Mouse (Mus musculus): ENCODE results near the gene Wwtr1. TPM values are rescaled to one million over a fixed set of nuclear protein-coding genes. Genes with fewer than 3 reads are reported as not detected.
A peak's percentile ranks its signal among the peaks of the same experiment; 100 is the strongest.

Gene Wwtr1
- polyA plus RNA-seq, 1 experiment from 2014 or later, result 15.5 TPM

DNA sequence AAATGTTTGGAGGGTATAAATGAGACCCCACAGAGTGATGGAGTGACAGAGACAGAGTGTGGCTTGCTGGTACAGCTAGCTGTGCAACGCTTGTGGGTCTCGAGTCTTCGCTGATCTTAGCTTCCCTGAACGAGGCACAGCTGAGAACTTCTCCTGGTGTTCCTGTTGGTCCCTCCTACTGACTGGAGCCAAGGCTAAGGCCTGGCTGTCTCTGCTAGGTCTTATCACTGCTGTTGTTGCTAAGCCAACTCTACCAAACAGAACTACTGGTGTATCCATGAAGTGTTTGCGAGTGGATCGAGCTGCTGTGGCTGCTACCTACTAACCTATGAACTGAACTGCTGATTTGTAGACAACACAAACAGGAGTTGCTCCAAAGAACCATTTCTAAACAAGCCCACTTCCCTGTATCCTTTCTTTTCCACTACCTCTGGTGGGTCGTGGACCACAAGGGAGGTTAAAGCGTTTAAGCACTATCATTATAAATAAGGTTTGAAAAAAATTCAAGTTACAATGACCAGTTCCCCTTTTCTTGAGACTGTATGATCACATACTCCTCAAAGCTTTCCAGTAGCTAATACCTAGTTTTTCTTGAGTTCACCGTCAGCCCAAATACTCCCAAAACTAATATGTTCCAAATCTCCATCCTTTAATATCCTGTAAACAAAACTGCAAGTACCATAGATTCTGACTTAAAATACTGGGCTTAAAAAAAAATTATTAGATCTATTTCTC lies 42.6 kb downstream of the Wwtr1 start:
- no peak overlapping the region for H3K9ac ChIP-seq (ENCODE audit: low read length)
- H3K36me3 ChIP-seq (ENCODE audit: control insufficient read depth, insufficient read depth, low read length), result no peaks in the 10 kb centered on the region
- peaks cover 6% of the 10 kb centered on the region; the same call in 1 of the 2 replicates for H3K4me1 ChIP-seq (ENCODE audit: control insufficient read depth, insufficient read depth, low read length)
- H3K27me3 ChIP-seq (ENCODE audit: control insufficient read depth, insufficient read depth, low read length), result no peaks in the 10 kb centered on the region
- WGBS, result 86% methylated on average over 9 of the region's 9 CpGs
- no peak overlapping the region for H3K27ac ChIP-seq (ENCODE audit: low read length)
- ATAC-seq (ENCODE audit: insufficient read depth, low FRiP score), result no peak
- no peaks in the 10 kb centered on the region for H3K9me3 ChIP-seq (replicated peaks; ENCODE audit: control insufficient read depth, low read length)
- no peak overlapping the region for H3K4me2 ChIP-seq (ENCODE audit: low read depth, low read length)
- no peak overlapping the region for H3K4me3 ChIP-seq (replicated peaks; ENCODE audit: low read length)

DNA sequence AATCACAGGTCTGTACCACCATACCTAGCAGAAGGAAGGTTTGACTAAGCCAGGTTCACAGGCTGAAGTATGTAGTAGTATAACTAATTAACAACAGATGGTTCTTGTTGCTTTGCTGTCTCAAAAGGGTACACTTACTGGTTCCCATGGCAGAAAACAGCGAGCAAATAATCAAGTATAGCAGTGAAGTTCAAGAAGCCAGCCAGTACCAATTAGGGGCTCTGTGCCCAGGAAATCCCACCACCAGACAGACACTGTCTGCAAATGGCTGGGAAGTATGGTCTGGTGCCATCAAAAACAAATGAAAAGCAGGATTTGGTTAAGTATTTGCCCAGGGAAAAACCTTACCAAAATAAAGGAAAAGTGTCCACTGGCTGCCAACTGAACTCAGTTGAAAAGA lies 44.9 kb downstream of the Wwtr1 start:
- Histone ChIP-seq H3K9ac (ENCODE audit: low read length) (no peak overlapping the region), H3K27me3 (ENCODE audit: control insufficient read depth, insufficient read depth, low read length) (no peaks in the 10 kb centered on the region), H3K36me3 (ENCODE audit: control insufficient read depth, insufficient read depth, low read length) (no peaks in the 10 kb centered on the region; the same call in 1 of the 2 replicates), H3K27ac (ENCODE audit: low read length) (no peak overlapping the region), H3K4me1 (ENCODE audit: control insufficient read depth, insufficient read depth, low read length) (peaks cover 4% of the 10 kb centered on the region; the same call in 1 of the 2 replicates), H3K9me3 (replicated peaks; ENCODE audit: control insufficient read depth, low read length) (0 out of 2 replicates have a peak, but pooled peaks cover 5% of the 10 kb centered on the region), H3K4me2 (ENCODE audit: low read depth, low read length) (no peak overlapping the region), H3K4me3 (replicated peaks; ENCODE audit: low read length) (no peak overlapping the region)
- ATAC-seq (ENCODE audit: insufficient read depth, low FRiP score), result no peak
- WGBS, result 66% methylated on average over 1 of the region's 1 CpGs

DNA sequence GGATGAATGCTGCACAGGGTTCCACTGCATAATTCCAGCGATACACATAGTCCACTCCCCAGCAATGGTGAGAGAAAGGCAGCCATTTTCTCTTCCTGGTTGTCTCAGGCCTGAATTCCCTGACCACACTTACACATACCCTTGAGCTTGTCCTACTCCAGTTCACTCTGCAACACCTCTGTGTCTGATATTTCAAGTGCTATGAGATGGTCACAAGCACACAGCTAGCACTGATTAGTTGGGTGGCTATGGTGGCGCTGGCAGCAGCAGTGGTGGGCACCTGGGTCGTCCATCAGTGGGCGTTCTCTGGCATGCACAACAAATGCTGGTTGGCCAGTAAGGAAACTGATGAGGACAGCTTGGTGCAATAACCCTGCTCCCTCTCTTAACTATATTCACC lies 45.5 kb downstream of the Wwtr1 start:
- Histone ChIP-seq H3K27ac (ENCODE audit: low read length) (no peak overlapping the region), H3K4me2 (ENCODE audit: low read depth, low read length) (no peak overlapping the region), H3K36me3 (ENCODE audit: control insufficient read depth, insufficient read depth, low read length) (no peaks in the 10 kb centered on the region; the same call in 1 of the 2 replicates), H3K9ac (ENCODE audit: low read length) (no peak overlapping the region), H3K9me3 (replicated peaks; ENCODE audit: control insufficient read depth, low read length) (0 out of 2 replicates have a peak, but pooled peaks cover 5% of the 10 kb centered on the region), H3K27me3 (ENCODE audit: control insufficient read depth, insufficient read depth, low read length) (no peaks in the 10 kb centered on the region), H3K4me3 (replicated peaks; ENCODE audit: low read length) (no peak overlapping the region), H3K4me1 (ENCODE audit: control insufficient read depth, insufficient read depth, low read length) (no peaks in the 10 kb centered on the region)
- WGBS, result 87% methylated on average over 4 of the region's 4 CpGs
- no peak for ATAC-seq (ENCODE audit: insufficient read depth, low FRiP score)

DNA sequence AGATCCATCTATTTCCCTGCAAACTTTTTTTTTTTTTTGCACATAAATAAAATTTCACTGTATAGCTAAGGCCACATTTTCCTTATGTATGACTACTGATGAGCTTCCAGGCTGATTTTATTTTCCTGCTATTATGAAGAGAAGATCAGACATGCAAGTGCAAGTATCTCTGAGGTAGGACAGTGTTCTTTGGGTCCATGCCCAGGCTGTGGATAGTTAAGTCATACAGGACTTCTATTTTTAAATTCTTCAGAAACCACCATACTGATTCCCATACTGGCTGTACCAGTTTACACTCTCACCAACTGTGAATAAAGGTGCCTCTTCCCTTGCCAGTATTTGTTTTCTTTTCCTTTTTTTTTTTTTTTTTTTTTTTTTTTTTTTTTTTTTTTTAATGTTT lies 48.6 kb downstream of the Wwtr1 start:
- no peaks in the 10 kb centered on the region for H3K27me3 ChIP-seq (ENCODE audit: control insufficient read depth, insufficient read depth, low read length)
- no peaks in the 10 kb centered on the region for H3K4me1 ChIP-seq (ENCODE audit: control insufficient read depth, insufficient read depth, low read length)
- no peak overlapping the region for H3K9ac ChIP-seq (ENCODE audit: low read length)
- no peak overlapping the region for H3K27ac ChIP-seq (ENCODE audit: low read length)
- H3K4me2 ChIP-seq (ENCODE audit: low read depth, low read length), result no peak overlapping the region
- ATAC-seq (ENCODE audit: insufficient read depth, low FRiP score), result no peak
- no peak overlapping the region for H3K4me3 ChIP-seq (replicated peaks; ENCODE audit: low read length)
- H3K9me3 ChIP-seq (replicated peaks; ENCODE audit: control insufficient read depth, low read length), result 0 out of 2 replicates have a peak, but pooled peaks cover 5% of the 10 kb centered on the region
- no peaks in the 10 kb centered on the region; the same call in 1 of the 2 replicates for H3K36me3 ChIP-seq (ENCODE audit: control insufficient read depth, insufficient read depth, low read length)

DNA sequence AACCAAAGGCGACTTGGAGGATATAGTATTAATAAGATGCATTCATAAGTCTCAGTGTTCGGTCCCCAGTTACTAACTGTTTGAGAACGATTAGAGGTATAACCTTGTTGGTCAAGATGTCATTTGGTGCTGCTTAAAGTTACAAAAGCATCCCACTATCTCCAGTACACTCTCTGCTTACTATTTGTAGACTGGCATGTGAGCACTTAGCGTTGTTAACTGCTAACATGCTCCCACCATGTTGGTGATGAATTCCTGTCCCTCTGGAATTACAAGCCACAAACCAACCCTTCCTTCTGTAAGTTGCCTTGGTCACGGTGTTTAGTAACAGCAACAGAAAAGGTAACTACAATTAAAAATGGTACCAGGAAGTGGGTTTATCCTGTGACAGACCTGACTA lies 52.6 kb downstream of the Wwtr1 start:
- Histone ChIP-seq H3K4me1 (ENCODE audit: control insufficient read depth, insufficient read depth, low read length) (no peaks in the 10 kb centered on the region), H3K4me3 (replicated peaks; ENCODE audit: low read length) (no peak overlapping the region), H3K27me3 (ENCODE audit: control insufficient read depth, insufficient read depth, low read length) (no peaks in the 10 kb centered on the region), H3K36me3 (ENCODE audit: control insufficient read depth, insufficient read depth, low read length) (no peaks in the 10 kb centered on the region; the same call in 1 of the 2 replicates), H3K9ac (ENCODE audit: low read length) (no peak overlapping the region), H3K4me2 (ENCODE audit: low read depth, low read length) (no peak overlapping the region), H3K9me3 (replicated peaks; ENCODE audit: control insufficient read depth, low read length) (0 out of 2 replicates have a peak, but pooled peaks cover 5% of the 10 kb centered on the region), H3K27ac (ENCODE audit: low read length) (no peak overlapping the region)
- ATAC-seq (ENCODE audit: insufficient read depth, low FRiP score), result no peak
- 92% methylated on average over 5 of the region's 5 CpGs for WGBS

DNA sequence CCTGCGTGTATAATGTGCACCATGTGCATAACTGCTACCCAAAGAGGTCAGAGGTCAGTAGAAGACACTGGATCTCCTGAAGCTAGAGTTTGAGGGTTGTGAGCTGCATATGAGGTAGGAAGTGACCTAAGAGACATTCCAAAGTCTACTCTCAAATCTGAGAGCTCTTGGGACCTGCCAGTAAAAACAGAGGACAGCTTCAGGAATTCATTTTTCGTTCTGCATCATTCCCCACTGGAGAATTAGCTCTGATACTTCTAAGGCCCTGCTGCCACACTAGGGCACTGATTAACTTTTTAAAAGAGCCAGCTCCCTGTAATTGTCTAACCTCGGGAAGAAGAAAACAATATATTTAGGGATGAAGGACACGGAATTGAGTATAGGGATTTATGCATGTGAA lies 53.8 kb downstream of the Wwtr1 start:
- Histone ChIP-seq H3K27ac (ENCODE audit: low read length) (no peak overlapping the region), H3K9me3 (replicated peaks; ENCODE audit: control insufficient read depth, low read length) (0 out of 2 replicates have a peak, but pooled peaks cover 5% of the 10 kb centered on the region), H3K36me3 (ENCODE audit: control insufficient read depth, insufficient read depth, low read length) (no peaks in the 10 kb centered on the region; the same call in 1 of the 2 replicates), H3K9ac (ENCODE audit: low read length) (no peak overlapping the region), H3K27me3 (ENCODE audit: control insufficient read depth, insufficient read depth, low read length) (no peaks in the 10 kb centered on the region), H3K4me1 (ENCODE audit: control insufficient read depth, insufficient read depth, low read length) (no peaks in the 10 kb centered on the region), H3K4me3 (replicated peaks; ENCODE audit: low read length) (no peak overlapping the region), H3K4me2 (ENCODE audit: low read depth, low read length) (no peak overlapping the region)
- no peak for ATAC-seq (ENCODE audit: insufficient read depth, low FRiP score)
- 88% methylated on average over 4 of the region's 4 CpGs for WGBS

DNA sequence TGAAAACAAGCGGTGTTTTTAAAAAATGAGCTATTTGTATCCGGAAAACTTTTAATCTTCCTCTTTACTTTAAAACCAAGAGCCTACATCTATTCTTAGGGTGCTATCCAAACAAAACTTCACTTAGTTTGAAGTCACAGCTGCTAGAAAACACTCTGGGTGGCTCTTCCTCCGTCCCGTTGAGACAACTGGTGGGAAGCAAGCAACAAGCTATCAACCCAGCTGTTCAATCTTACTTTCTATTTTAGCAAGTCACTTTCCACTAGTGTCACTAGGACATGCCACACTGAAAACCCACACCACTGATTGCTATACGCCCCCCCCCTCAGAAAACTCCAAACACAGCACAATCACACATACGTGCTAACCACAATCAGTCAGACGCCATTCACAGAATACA lies 55.7 kb downstream of the Wwtr1 start:
- Histone ChIP-seq H3K4me1 (ENCODE audit: control insufficient read depth, insufficient read depth, low read length) (no peaks in the 10 kb centered on the region), H3K27ac (ENCODE audit: low read length) (0 out of 2 replicates have a peak overlapping the region, but pooled peaks have one; percentile 19), H3K4me2 (ENCODE audit: low read depth, low read length) (no peak overlapping the region), H3K27me3 (ENCODE audit: control insufficient read depth, insufficient read depth, low read length) (no peaks in the 10 kb centered on the region), H3K9ac (ENCODE audit: low read length) (no peak overlapping the region), H3K36me3 (ENCODE audit: control insufficient read depth, insufficient read depth, low read length) (no peaks in the 10 kb centered on the region), H3K9me3 (replicated peaks; ENCODE audit: control insufficient read depth, low read length) (no peaks in the 10 kb centered on the region), H3K4me3 (replicated peaks; ENCODE audit: low read length) (no peak overlapping the region)
- ATAC-seq (ENCODE audit: insufficient read depth, low FRiP score), result no peak
- 73% methylated on average over 7 of the region's 7 CpGs for WGBS

DNA sequence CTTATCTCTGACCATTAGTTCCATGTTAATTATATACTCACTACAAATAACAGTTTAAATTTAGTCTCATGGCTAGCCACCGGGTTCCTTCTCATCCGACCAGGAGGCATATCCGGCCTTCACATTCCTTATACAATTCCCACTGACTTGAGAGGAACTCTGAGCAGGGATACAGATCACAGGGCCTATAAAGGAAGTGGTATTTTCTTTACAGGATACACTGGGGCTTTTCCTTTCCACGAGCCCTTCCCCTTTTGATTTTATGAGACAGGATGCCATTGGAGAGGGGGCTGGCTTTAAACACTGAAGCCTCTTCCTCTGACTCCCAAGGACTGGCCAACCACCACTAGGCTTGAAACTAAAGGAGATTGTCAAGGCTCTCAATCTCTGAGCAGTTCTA lies 59.6 kb downstream of the Wwtr1 start:
- H3K9ac ChIP-seq (ENCODE audit: low read length), result no peak overlapping the region
- no peak overlapping the region for H3K4me2 ChIP-seq (ENCODE audit: low read depth, low read length)
- no peaks in the 10 kb centered on the region for H3K4me1 ChIP-seq (ENCODE audit: control insufficient read depth, insufficient read depth, low read length)
- 69% methylated on average over 4 of the region's 4 CpGs for WGBS
- no peak overlapping the region for H3K4me3 ChIP-seq (replicated peaks; ENCODE audit: low read length)
- H3K36me3 ChIP-seq (ENCODE audit: control insufficient read depth, insufficient read depth, low read length), result no peaks in the 10 kb centered on the region
- H3K9me3 ChIP-seq (replicated peaks; ENCODE audit: control insufficient read depth, low read length), result no peaks in the 10 kb centered on the region
- no peak overlapping the region for H3K27ac ChIP-seq (ENCODE audit: low read length)
- no peaks in the 10 kb centered on the region for H3K27me3 ChIP-seq (ENCODE audit: control insufficient read depth, insufficient read depth, low read length)
- ATAC-seq (ENCODE audit: insufficient read depth, low FRiP score), result peak; percentile 44; the same call in 1 of the 2 replicates

DNA sequence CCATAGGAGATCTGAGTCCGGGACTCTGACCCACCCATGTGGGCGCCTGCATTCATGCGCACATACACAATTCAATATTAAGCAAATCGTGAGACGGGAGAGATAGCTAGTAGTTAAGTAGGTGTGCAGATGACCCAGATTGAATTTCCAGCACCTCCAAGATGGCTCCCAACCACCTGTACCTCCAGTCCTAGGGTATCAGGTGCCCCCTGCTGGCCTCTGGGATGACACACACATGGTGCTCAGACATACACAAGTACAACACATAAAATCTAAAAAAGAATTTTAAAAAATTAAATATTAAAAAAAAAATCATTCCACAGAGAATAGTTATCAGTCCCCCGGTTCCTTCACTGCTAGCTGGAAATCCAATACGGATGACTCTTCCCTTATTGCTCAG lies 60.7 kb downstream of the Wwtr1 start:
- H3K4me2 ChIP-seq (ENCODE audit: low read depth, low read length), result no peak overlapping the region
- H3K27ac ChIP-seq (ENCODE audit: low read length), result no peak overlapping the region
- no peak overlapping the region for H3K9ac ChIP-seq (ENCODE audit: low read length)
- peaks cover under 1% of the 10 kb centered on the region for H3K4me1 ChIP-seq (ENCODE audit: control insufficient read depth, insufficient read depth, low read length)
- 98% methylated on average over 7 of the region's 7 CpGs for WGBS
- no peaks in the 10 kb centered on the region for H3K27me3 ChIP-seq (ENCODE audit: control insufficient read depth, insufficient read depth, low read length)
- no peaks in the 10 kb centered on the region for H3K9me3 ChIP-seq (replicated peaks; ENCODE audit: control insufficient read depth, low read length)
- H3K4me3 ChIP-seq (replicated peaks; ENCODE audit: low read length), result no peak overlapping the region
- H3K36me3 ChIP-seq (ENCODE audit: control insufficient read depth, insufficient read depth, low read length), result no peaks in the 10 kb centered on the region
- no peak for ATAC-seq (ENCODE audit: insufficient read depth, low FRiP score)

Measured in stomach, embryonic 16.5 days (tissue).